Comparison of ENCODE assay signal across 9 mouse cellular contexts in genomic region chr1:91483304-91484010, GRCm38 (mm10). TPM values are rescaled to one million over a fixed set of nuclear protein-coding genes. Genes with fewer than 3 reads are reported as not detected.
DNase-seq lines count a peak whose midpoint lies in the region; ATAC-seq and TF ChIP-seq lines count a peak whose summit lies in the region.
"Had no signal": no experiment of that assay in that cellular context is flagged by ENCODE, and none has a peak within 500 bp of the region (broad histone marks: within the 10 kb centered on the region; RNA-seq: fewer than 3 reads in every experiment).

No protein-coding gene starts in this region.

- H3K9me3 ChIP-seq in heart, embryonic 11.5 days (replicated peaks; ENCODE audit: control insufficient read depth, low read length) = no peaks in the 10 kb centered on the region
- H3K9me3 ChIP-seq in kidney, postnatal 0 days (replicated peaks; ENCODE audit: low read length) = no peaks in the 10 kb centered on the region
- H3K9me3 ChIP-seq in neural tube, embryonic 11.5 days (ENCODE audit: control insufficient read depth, low read length) = no peaks in the 10 kb centered on the region
- no peaks in the 10 kb centered on the region for H3K9me3 ChIP-seq in stomach, postnatal 0 days (ENCODE audit: control insufficient read depth, low read length)

- no peaks in the 10 kb centered on the region for H3K36me3 ChIP-seq in C2C12 (ENCODE audit: control insufficient read depth, insufficient read depth)
- no peaks in the 10 kb centered on the region for H3K36me3 ChIP-seq in heart, embryonic 11.5 days (ENCODE audit: control insufficient read depth, insufficient read depth, low read length)
- no peaks in the 10 kb centered on the region for H3K36me3 ChIP-seq in kidney, postnatal 0 days (ENCODE audit: insufficient read depth, low read length)
- H3K36me3 ChIP-seq in liver, adult 2 months (ENCODE audit: control insufficient read depth, insufficient read depth, low read length) = no peaks in the 10 kb centered on the region
- no peaks in the 10 kb centered on the region for H3K36me3 ChIP-seq in neural tube, embryonic 11.5 days (ENCODE audit: control insufficient read depth, insufficient read depth, low read length)
- no peaks in the 10 kb centered on the region for H3K36me3 ChIP-seq in stomach, postnatal 0 days (ENCODE audit: control insufficient read depth, insufficient read depth, low read length)

- H3K4me1 ChIP-seq in heart, embryonic 11.5 days (ENCODE audit: control insufficient read depth, insufficient read depth, low read length) = no peaks in the 10 kb centered on the region
- H3K4me1 ChIP-seq in kidney, postnatal 0 days (replicated peaks; ENCODE audit: insufficient read depth, low read length) = 0 out of 2 replicates have a peak, but pooled peaks cover 3% of the 10 kb centered on the region
- H3K4me1 ChIP-seq in liver, adult 2 months (ENCODE audit: control insufficient read depth, insufficient read depth, low read length) = no peaks in the 10 kb centered on the region; the same call in 1 of the 2 replicates
- H3K4me1 ChIP-seq in neural tube, embryonic 11.5 days (ENCODE audit: control insufficient read depth, insufficient read depth, low read length) = no peaks in the 10 kb centered on the region
- no peaks in the 10 kb centered on the region for H3K4me1 ChIP-seq in stomach, postnatal 0 days (replicated peaks; ENCODE audit: control insufficient read depth, insufficient read depth)

- no peaks in the 10 kb centered on the region for H3K79me3 ChIP-seq in C2C12 (ENCODE audit: low read depth)

- no peak overlapping the region for H3K9ac ChIP-seq in heart, embryonic 11.5 days (ENCODE audit: low read depth, low read length)
- no peak overlapping the region for H3K9ac ChIP-seq in kidney, postnatal 0 days (ENCODE audit: low read depth, low read length)
- H3K9ac ChIP-seq in liver, adult 2 months (ENCODE audit: low read depth, low read length) = no peak overlapping the region
- H3K9ac ChIP-seq in neural tube, embryonic 11.5 days (ENCODE audit: low read length) = no peak overlapping the region
- H3K9ac ChIP-seq in stomach, postnatal 0 days (ENCODE audit: low read length) = no peak overlapping the region

- no peak for TF ChIP-seq POLR2A in liver, adult 2 months (IDR thresholded peaks at IDR 0.05; ENCODE audit: extremely low read depth, insufficient read depth, low read length)

- peak; percentile 95 for DNase-seq in adrenal gland, postnatal 10 days
- peak; percentile 67 for DNase-seq in embryo, embryonic 9.5 days (ENCODE audit: extremely low spot score)
- DNase-seq in kidney, postnatal 0 days (ENCODE audit: low spot score) = peak; percentile 94
- DNase-seq in liver, adult 2 months (ENCODE audit: extremely low read depth, low read depth, low spot score) = peak; percentile 68
- DNase-seq in neural tube, embryonic 11.5 days (ENCODE audit: low spot score) = peak; percentile 80
- DNase-seq in stomach, postnatal 0 days (ENCODE audit: low spot score) = peak; percentile 83

- H3K4me3 ChIP-seq in C2C12 (ENCODE audit: insufficient read depth, poor library complexity, severe bottlenecking) = no peak overlapping the region
- H3K4me3 ChIP-seq in heart, embryonic 11.5 days (ENCODE audit: low read depth, low read length) = no peak overlapping the region
- H3K4me3 ChIP-seq in kidney, postnatal 0 days (replicated peaks; ENCODE audit: low read depth, low read length) = no peak overlapping the region
- no peak overlapping the region for H3K4me3 ChIP-seq in liver, adult 2 months (ENCODE audit: insufficient read depth, low read depth, low read length)
- H3K4me3 ChIP-seq in neural tube, embryonic 11.5 days (ENCODE audit: low read depth, low read length) = no peak overlapping the region
- H3K4me3 ChIP-seq in stomach, postnatal 0 days (ENCODE audit: low read depth, low read length) = no peak overlapping the region
- H3K4me3 ChIP-seq: erythroblast, embryonic 14.5 days had no signal

- ATAC-seq in heart, embryonic 11.5 days (replicated peaks; ENCODE audit: insufficient number of reproducible peaks, low FRiP score, low TSS enrichment) = 0 out of 2 replicates have a peak, but pooled peaks have one; percentile 39
- peak; percentile 82 for ATAC-seq in kidney, postnatal 0 days (replicated peaks; ENCODE audit: low FRiP score, low read depth)
- peak; percentile 50; the same call in 1 of the 2 replicates for ATAC-seq in neural tube, embryonic 11.5 days (ENCODE audit: insufficient read depth, low FRiP score, low TSS enrichment)
- peak; percentile 81 for ATAC-seq in stomach, postnatal 0 days (ENCODE audit: low FRiP score, low TSS enrichment)

- H3K79me2 ChIP-seq in C2C12 (ENCODE audit: control insufficient read depth, insufficient read depth) = no peaks in the 10 kb centered on the region
- no peaks in the 10 kb centered on the region for H3K79me2 ChIP-seq in liver, adult 2 months (ENCODE audit: control insufficient read depth, insufficient read depth, low read length)

- H3K27me3 ChIP-seq in C2C12 (ENCODE audit: control insufficient read depth, insufficient read depth, insufficient read length) = no peaks in the 10 kb centered on the region
- no peaks in the 10 kb centered on the region for H3K27me3 ChIP-seq in heart, embryonic 11.5 days (ENCODE audit: control insufficient read depth, insufficient read depth, low read length)
- no peaks in the 10 kb centered on the region for H3K27me3 ChIP-seq in kidney, postnatal 0 days (ENCODE audit: insufficient read depth, low read length)
- no peaks in the 10 kb centered on the region for H3K27me3 ChIP-seq in liver, adult 2 months (ENCODE audit: control insufficient read depth, insufficient read depth, low read length)
- H3K27me3 ChIP-seq in neural tube, embryonic 11.5 days (ENCODE audit: control insufficient read depth, insufficient read depth, low read length) = no peaks in the 10 kb centered on the region
- no peaks in the 10 kb centered on the region for H3K27me3 ChIP-seq in stomach, postnatal 0 days (ENCODE audit: control insufficient read depth, insufficient read depth, low read length)

- H3ac ChIP-seq in C2C12 (ENCODE audit: control insufficient read depth, insufficient read length, low read depth) = no peak overlapping the region

- no peak for TF ChIP-seq EP300 in stomach, postnatal 0 days (optimal IDR thresholded peaks at IDR 0.05)

- H3K4me2 ChIP-seq in heart, embryonic 11.5 days = no peak overlapping the region
- H3K4me2 ChIP-seq in kidney, postnatal 0 days (ENCODE audit: low read length) = no peak overlapping the region
- H3K4me2 ChIP-seq in neural tube, embryonic 11.5 days (ENCODE audit: low read depth) = no peak overlapping the region
- H3K4me2 ChIP-seq in stomach, postnatal 0 days (replicated peaks; ENCODE audit: low read depth) = no peak overlapping the region

- WGBS in heart, embryonic 11.5 days (ENCODE audit: insufficient replicate concordance) = 29% methylated on average over 10 of the region's 10 CpGs
- WGBS in kidney, postnatal 0 days = 18% methylated on average over 10 of the region's 10 CpGs
- WGBS in liver, adult 2 months = 46% methylated on average over 10 of the region's 10 CpGs
- 45% methylated on average over 10 of the region's 10 CpGs for WGBS in neural tube, embryonic 11.5 days
- 40% methylated on average over 10 of the region's 10 CpGs for WGBS in stomach, postnatal 0 days

- TF ChIP-seq CTCF in C2C12 (IDR thresholded peaks at IDR 0.05; ENCODE audit: control insufficient read depth, insufficient read depth, insufficient read length) = peak; percentile 80
- peak; percentile 91 for TF ChIP-seq CTCF in kidney, postnatal 0 days (IDR thresholded peaks at IDR 0.05; ENCODE audit: low read depth)
- TF ChIP-seq CTCF in liver, adult 2 months (IDR thresholded peaks at IDR 0.05; ENCODE audit: low read depth, low read length) = peak; percentile 78
- peak; percentile 95 for TF ChIP-seq CTCF in stomach, postnatal 0 days (IDR thresholded peaks at IDR 0.05; ENCODE audit: low read depth)

- H3K27ac ChIP-seq in heart, embryonic 11.5 days (ENCODE audit: low read depth, low read length) = no peak overlapping the region
- no peak overlapping the region for H3K27ac ChIP-seq in kidney, postnatal 0 days
- peak overlapping the region; percentile 27; the same call in 1 of the 2 replicates for H3K27ac ChIP-seq in liver, adult 2 months (replicated peaks; ENCODE audit: insufficient read depth, low read depth, low read length)
- no peak overlapping the region for H3K27ac ChIP-seq in neural tube, embryonic 11.5 days (ENCODE audit: low read depth, low read length)
- 0 out of 2 replicates have a peak overlapping the region, but pooled peaks have one; percentile 53 for H3K27ac ChIP-seq in stomach, postnatal 0 days (replicated peaks)

RNA-seq across cellular contexts. Expression of gene Traf3ip1, which starts 11.0 kb away (rescaled TPM):
- polyA plus RNA-seq in C2C12 (2012; fragmentation: generic; extraction: Trizol) = 6.0 TPM
- total RNA-seq in adrenal gland, postnatal 10 days (2021) = 1 to 10 TPM; 8.0 to 9.1 TPM
- 2.6 and 4.3 TPM in 2 replicates for polyA plus RNA-seq in heart, embryonic 11.5 days (2014; fragmentation: Nextera tagmentation; extraction: Ambion mirVana)
- 6.3 and 6.5 TPM in 2 replicates for polyA plus RNA-seq in kidney, postnatal 0 days (2015; fragmentation: Nextera tagmentation; extraction: Ambion mirVana)
- 3.2 and 3.6 TPM in 2 replicates for total RNA-seq in liver, adult 2 months (2014; rRNA removed)
- 3.4 and 3.8 TPM in 2 replicates for polyA plus RNA-seq in liver, adult 2 months (2012; rRNA removed)
- 7.9 and 8.1 TPM in 2 replicates for polyA plus RNA-seq in neural tube, embryonic 11.5 days (2014; fragmentation: Nextera tagmentation; extraction: Ambion mirVana)
- 3.0 and 3.1 TPM in 2 replicates for polyA plus RNA-seq in stomach, postnatal 0 days (2015; fragmentation: Nextera tagmentation; extraction: Ambion mirVana)

RNA-seq across cellular contexts. Expression of gene Per2, which starts 24.3 kb away (rescaled TPM):
- polyA plus RNA-seq in C2C12 (2012; fragmentation: generic; extraction: Trizol) = 0.96 TPM
- total RNA-seq in adrenal gland, postnatal 10 days (2021) = 10 to 100 TPM; 15.6 to 37.9 TPM
- polyA plus RNA-seq in heart, embryonic 11.5 days (2014; fragmentation: Nextera tagmentation; extraction: Ambion mirVana) = 2.8 and 4.5 TPM in 2 replicates
- polyA plus RNA-seq in kidney, postnatal 0 days (2015; fragmentation: Nextera tagmentation; extraction: Ambion mirVana) = 2.3 and 2.7 TPM in 2 replicates
- 5.7 and 7.7 TPM in 2 replicates for total RNA-seq in liver, adult 2 months (2014; rRNA removed)
- polyA plus RNA-seq in liver, adult 2 months (2012; rRNA removed) = 3.9 and 4.9 TPM in 2 replicates
- polyA plus RNA-seq in neural tube, embryonic 11.5 days (2014; fragmentation: Nextera tagmentation; extraction: Ambion mirVana) = 3.2 and 4.1 TPM in 2 replicates
- polyA plus RNA-seq in stomach, postnatal 0 days (2015; fragmentation: Nextera tagmentation; extraction: Ambion mirVana) = 2.4 and 2.8 TPM in 2 replicates

RNA-seq across cellular contexts. Expression of gene Asb1, which starts 56.9 kb away (rescaled TPM):
- polyA plus RNA-seq in C2C12 (2012; fragmentation: generic; extraction: Trizol) = 12.2 TPM
- total RNA-seq in adrenal gland, postnatal 10 days (2021) = 10 to 100 TPM; 18.3 to 19.9 TPM
- polyA plus RNA-seq in heart, embryonic 11.5 days (2014; fragmentation: Nextera tagmentation; extraction: Ambion mirVana) = 8.9 and 9.1 TPM in 2 replicates
- polyA plus RNA-seq in kidney, postnatal 0 days (2015; fragmentation: Nextera tagmentation; extraction: Ambion mirVana) = 4.0 and 4.3 TPM in 2 replicates
- 3.5 and 4.4 TPM in 2 replicates for total RNA-seq in liver, adult 2 months (2014; rRNA removed)
- polyA plus RNA-seq in liver, adult 2 months (2012; rRNA removed) = 3.5 and 4.6 TPM in 2 replicates
- 11.9 and 16.7 TPM in 2 replicates for polyA plus RNA-seq in neural tube, embryonic 11.5 days (2014; fragmentation: Nextera tagmentation; extraction: Ambion mirVana)
- polyA plus RNA-seq in stomach, postnatal 0 days (2015; fragmentation: Nextera tagmentation; extraction: Ambion mirVana) = 1.6 and 2.3 TPM in 2 replicates

Comparison
In these comparisons a context has a peak if more than half of its experiments do, and no peak if none do; other contexts are left out.
1. H3K27ac ChIP-seq: peak in liver, adult 2 months (single experiment) and stomach, postnatal 0 days (single experiment); none in heart, embryonic 11.5 days (single experiment), kidney, postnatal 0 days (single experiment) and neural tube, embryonic 11.5 days (single experiment).
2. Peak in every context shown above with its lines, with median percentiles within 50 percentile points of each other: CTCF ChIP-seq, DNase-seq and ATAC-seq.